25 mouse cellular contexts compared by ENCODE assay signal in the genomic region with DNA sequence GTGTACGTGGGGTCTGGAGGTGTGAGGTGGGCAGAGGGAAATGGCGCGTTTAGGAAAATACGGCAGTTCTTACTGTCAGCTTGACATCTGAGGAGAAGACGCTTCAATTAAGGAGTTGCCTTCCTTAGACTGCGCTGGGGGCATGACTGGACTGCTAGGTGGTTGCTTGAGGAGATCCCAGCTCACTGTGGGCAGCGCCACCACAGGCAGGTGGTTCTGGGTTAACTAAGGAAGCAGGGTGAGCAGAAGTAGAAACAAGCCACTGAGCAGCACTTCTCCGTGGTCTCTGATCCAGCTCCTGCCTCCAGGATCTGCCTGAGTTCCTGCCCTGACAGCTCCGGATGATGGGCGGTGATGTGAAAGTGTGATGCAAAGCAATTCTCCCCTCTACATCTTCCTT. TPM values are rescaled to one million over a fixed set of nuclear protein-coding genes. Genes with fewer than 3 reads are reported as not detected.
DNase-seq lines count a peak whose midpoint lies in the region; ATAC-seq and TF ChIP-seq lines count a peak whose summit lies in the region.
"Had no signal": no experiment of that assay in that cellular context is flagged by ENCODE, and none has a peak within 500 bp of the region (broad histone marks: within the 10 kb centered on the region; RNA-seq: fewer than 3 reads in every experiment).

No protein-coding gene starts in this region.

- H3K4me3 ChIP-seq in kidney, adult 2 months (ENCODE audit: insufficient read depth, low read depth, low read length) = peak overlapping the region; percentile 36; the same call in 1 of the 2 replicates
- no peak overlapping the region for H3K4me3 ChIP-seq in midbrain, postnatal 0 days (ENCODE audit: low read depth, low read length)
- no peak overlapping the region for H3K4me3 ChIP-seq in midbrain, embryonic 15.5 days
- peak overlapping the region; percentile 27; the same call in 1 of the 2 replicates for H3K4me3 ChIP-seq in E14TG2a.4 (replicated peaks; ENCODE audit: low read length)
- H3K4me3 ChIP-seq: hindbrain, embryonic 12.5 days; limb, embryonic 10.5 days; limb, embryonic 15.5 days; liver, embryonic 13.5 days; neural tube, embryonic 13.5 days had no signal

- no peaks in the 10 kb centered on the region for H3K9me3 ChIP-seq in midbrain, postnatal 0 days (ENCODE audit: low read length)
- H3K9me3 ChIP-seq in midbrain, embryonic 15.5 days = no peaks in the 10 kb centered on the region
- H3K9me3 ChIP-seq in E14TG2a.4 (ENCODE audit: low read length) = peaks cover 35% of the 10 kb centered on the region

- H3K9ac ChIP-seq in midbrain, postnatal 0 days (replicated peaks; ENCODE audit: low read length, poor library complexity, severe bottlenecking) = 0 out of 2 replicates have a peak overlapping the region, but pooled peaks have one; percentile 13
- no peak overlapping the region for H3K9ac ChIP-seq in midbrain, embryonic 15.5 days
- H3K9ac ChIP-seq: hindbrain, embryonic 12.5 days; limb, embryonic 15.5 days; liver, embryonic 13.5 days; neural tube, embryonic 13.5 days had no signal

- H3K27ac ChIP-seq in kidney, adult 2 months (ENCODE audit: insufficient read depth, low read depth, low read length) = no peak overlapping the region
- no peak overlapping the region for H3K27ac ChIP-seq in midbrain, postnatal 0 days (ENCODE audit: low read depth, low read length)
- H3K27ac ChIP-seq in midbrain, embryonic 15.5 days = no peak overlapping the region
- H3K27ac ChIP-seq: hindbrain, embryonic 12.5 days; limb, embryonic 10.5 days; limb, embryonic 15.5 days; liver, embryonic 13.5 days; neural tube, embryonic 13.5 days; stomach, postnatal 0 days had no signal

- no peak for ATAC-seq in midbrain, postnatal 0 days (ENCODE audit: low FRiP score)
- no peak for ATAC-seq in midbrain, embryonic 15.5 days (replicated peaks)
- peak; percentile 43 to 47 for ATAC-seq in hematopoietic stem cell, adult 5-6 weeks (replicated peaks in 1 of 2; ENCODE audit: insufficient read depth in 1 of 2, low FRiP score in 2 of 2, low TSS enrichment in 1 of 2, low read depth in 1 of 2, poor library complexity in 2 of 2, severe bottlenecking in 2 of 2)
- ATAC-seq: activated CD4-positive, CD25-positive, alpha-beta regulatory T cell, adult 4 months; forebrain, embryonic 14.5 days; lung, postnatal 0 days had no signal

- no peaks in the 10 kb centered on the region for H3K4me1 ChIP-seq in kidney, adult 2 months (ENCODE audit: control insufficient read depth, insufficient read depth, low read length)
- peaks cover 16% of the 10 kb centered on the region; the same call in 1 of the 2 replicates for H3K4me1 ChIP-seq in midbrain, postnatal 0 days (ENCODE audit: insufficient read depth, low read length)
- H3K4me1 ChIP-seq in midbrain, embryonic 15.5 days = peaks cover 24% of the 10 kb centered on the region
- H3K4me1 ChIP-seq in E14TG2a.4 (replicated peaks; ENCODE audit: low read depth, low read length) = peaks cover 53% of the 10 kb centered on the region
- H3K4me1 ChIP-seq: liver, embryonic 13.5 days had no signal

- TF ChIP-seq POLR2A in kidney, adult 2 months (IDR thresholded peaks at IDR 0.05; ENCODE audit: low read depth, low read length) = no peak

- DNase-seq in kidney, adult 2 months = no peak
- DNase-seq in kidney, postnatal 4 days = no peak
- no peak for DNase-seq in midbrain, postnatal 0 days (ENCODE audit: low spot score)
- DNase-seq in cerebellum, postnatal 4 days (ENCODE audit: low spot score in 2 of 2) = no peak
- no peak for DNase-seq in adrenal gland, adult 2 months
- DNase-seq: adrenal gland, adult 8-10 months; cerebellum, adult 2 months; cerebellum, postnatal 14 days; gastrocnemius, adult 2 months; heart, postnatal 14 days; kidney, adult 11 months; liver, embryonic 13.5 days; lung, adult 18-20 months; right cerebral cortex, postnatal 4 days had no signal

- no peaks in the 10 kb centered on the region for H3K36me3 ChIP-seq in kidney, adult 2 months (ENCODE audit: control insufficient read depth, insufficient read depth, low read length)
- H3K36me3 ChIP-seq in midbrain, postnatal 0 days (ENCODE audit: insufficient read depth, low read length) = no peaks in the 10 kb centered on the region
- no peaks in the 10 kb centered on the region for H3K36me3 ChIP-seq in midbrain, embryonic 15.5 days (replicated peaks)
- H3K36me3 ChIP-seq in E14TG2a.4 (ENCODE audit: insufficient read depth, low read length) = peaks cover 15% of the 10 kb centered on the region
- H3K36me3 ChIP-seq: hindbrain, embryonic 12.5 days; limb, embryonic 15.5 days; liver, embryonic 13.5 days; neural tube, embryonic 13.5 days had no signal

- H3K27me3 ChIP-seq in kidney, adult 2 months (replicated peaks; ENCODE audit: control insufficient read depth, insufficient read depth, low read length) = no peaks in the 10 kb centered on the region
- no peaks in the 10 kb centered on the region for H3K27me3 ChIP-seq in midbrain, postnatal 0 days (ENCODE audit: insufficient read depth, low read length)
- no peaks in the 10 kb centered on the region for H3K27me3 ChIP-seq in midbrain, embryonic 15.5 days (replicated peaks)
- H3K27me3 ChIP-seq in E14TG2a.4 (ENCODE audit: insufficient read depth, low read length) = no peaks in the 10 kb centered on the region
- H3K27me3 ChIP-seq: hindbrain, embryonic 12.5 days; limb, embryonic 15.5 days; liver, embryonic 13.5 days; neural tube, embryonic 13.5 days had no signal

- no peak for TF ChIP-seq CTCF in kidney, adult 2 months (conservative IDR thresholded peaks at IDR 0.05; ENCODE audit: insufficient read depth, insufficient read length, low read depth, low read length)
- TF ChIP-seq CTCF in midbrain, postnatal 0 days (IDR thresholded peaks at IDR 0.05) = no peak
- no peak for TF ChIP-seq CTCF in E14TG2a.4 (conservative IDR thresholded peaks at IDR 0.05; ENCODE audit: low read length)

- no peak overlapping the region for H3K4me2 ChIP-seq in midbrain, postnatal 0 days (ENCODE audit: low read depth, low read length, poor library complexity, severe bottlenecking)
- no peak overlapping the region for H3K4me2 ChIP-seq in midbrain, embryonic 15.5 days
- H3K4me2 ChIP-seq: hindbrain, embryonic 12.5 days; limb, embryonic 15.5 days; liver, embryonic 13.5 days; neural tube, embryonic 13.5 days had no signal

- WGBS in kidney, adult 2 months = 66% methylated on average over 10 of the region's 10 CpGs
- WGBS in midbrain, postnatal 0 days = 83% methylated on average over 10 of the region's 10 CpGs
- 80% methylated on average over 10 of the region's 10 CpGs for WGBS in midbrain, embryonic 15.5 days

RNA-seq across cellular contexts. Expression of a gene that starts 22.1 kb away (rescaled TPM):
- 10.4 and 12.8 TPM in 2 replicates for polyA plus RNA-seq in kidney, adult 2 months (2012; rRNA removed)
- total RNA-seq in midbrain, postnatal 0 days (2014; rRNA removed) = 0.47 and 1.9 TPM in 2 replicates
- polyA plus RNA-seq in midbrain, postnatal 0 days (2015; fragmentation: Nextera tagmentation; extraction: Ambion mirVana) = 4.2 and 6.1 TPM in 2 replicates
- 5.9 and 7.0 TPM in 2 replicates for polyA plus RNA-seq in midbrain, embryonic 15.5 days (2015; fragmentation: Nextera tagmentation; extraction: Ambion mirVana)
- total RNA-seq in hematopoietic stem cell, adult 5-6 weeks (2017) = 4.1 and 5.8 TPM in 2 replicates
- total RNA-seq in adrenal gland, adult 2 months (2021) = 10 to 100 TPM; 15.3 to 19.1 TPM
- 20.2 and 24.2 TPM in 2 replicates for polyA plus RNA-seq in adrenal gland, adult 2 months (2012; rRNA removed)

Comparison
In these comparisons a context has a peak if more than half of its experiments do, and no peak if none do; other contexts are left out.
1. H3K4me3 ChIP-seq: peak in kidney, adult 2 months (single experiment) and E14TG2a.4 (single experiment); none in midbrain, postnatal 0 days (single experiment) and midbrain, embryonic 15.5 days (single experiment).
2. ATAC-seq: peak in hematopoietic stem cell, adult 5-6 weeks (2 of 2); none in midbrain, postnatal 0 days (single experiment) and midbrain, embryonic 15.5 days (single experiment).